Mouse (Mus musculus): ENCODE results near the gene Gzmm. TPM values are rescaled to one million over a fixed set of nuclear protein-coding genes. Genes with fewer than 3 reads are reported as not detected.
A peak's percentile ranks its signal among the peaks of the same experiment; 100 is the strongest.

Gene Gzmm
- total RNA-seq, 2 experiments from 2014 or later, result 1.8 to 2.0 TPM

GRCm38 (mm10) chr10:79675346-79676035 is 13.3 kb upstream of the Gzmm start:
- intact Hi-C loops (cut with DNase I), result no loop called here
- no peak for DNase-seq (ENCODE audit: low spot score in 2 of 2)

DNA sequence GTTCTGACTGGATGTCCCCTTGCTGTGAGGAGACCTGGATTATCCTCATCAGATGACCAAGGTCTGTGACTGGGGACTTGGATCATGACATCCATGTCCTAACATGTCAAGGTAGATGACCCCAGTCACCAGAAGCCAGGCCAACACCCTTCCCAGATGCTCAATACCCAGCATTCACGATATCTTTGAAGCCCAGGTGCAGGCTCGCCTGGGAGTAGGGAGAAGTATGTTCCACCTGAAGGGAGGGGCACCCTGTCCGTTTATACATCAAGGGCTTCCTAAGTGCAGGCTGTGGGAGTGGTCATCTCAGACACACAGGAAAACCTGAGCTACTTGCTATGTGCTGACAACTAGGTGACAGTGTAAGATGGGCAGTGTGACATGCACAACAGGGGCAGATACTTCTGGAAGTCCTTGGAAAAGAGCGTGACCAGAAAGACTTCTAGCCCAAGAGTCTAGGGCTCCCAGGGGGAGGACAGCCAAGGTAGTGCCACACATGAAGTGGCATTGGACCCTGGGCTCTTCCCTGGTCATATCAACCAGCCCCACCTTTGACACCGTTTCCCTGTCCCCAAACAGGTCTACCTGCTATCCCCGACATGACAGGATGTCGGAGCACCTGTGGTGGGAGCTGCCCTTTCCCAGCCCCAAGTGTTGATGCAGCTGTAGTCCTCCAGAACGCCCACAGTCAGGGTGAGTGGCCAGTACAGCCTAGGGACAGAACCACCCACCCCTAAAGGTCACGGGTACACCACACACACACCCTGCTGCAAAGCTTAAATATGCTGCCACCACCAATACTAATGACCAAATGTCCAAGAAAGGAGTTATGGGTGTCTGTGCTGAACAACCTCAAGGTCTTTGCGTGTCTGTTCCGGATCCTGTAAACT is 8.0 kb upstream of the Gzmm start:
- DNase-seq (ENCODE audit: low spot score in 2 of 2), result no peak
- intact Hi-C loops (cut with DNase I), result loop anchor here (1.0 kb wide), 1 partner anchor 12 kb away; the partner anchor contains the start of gene Tpgs1

DNA sequence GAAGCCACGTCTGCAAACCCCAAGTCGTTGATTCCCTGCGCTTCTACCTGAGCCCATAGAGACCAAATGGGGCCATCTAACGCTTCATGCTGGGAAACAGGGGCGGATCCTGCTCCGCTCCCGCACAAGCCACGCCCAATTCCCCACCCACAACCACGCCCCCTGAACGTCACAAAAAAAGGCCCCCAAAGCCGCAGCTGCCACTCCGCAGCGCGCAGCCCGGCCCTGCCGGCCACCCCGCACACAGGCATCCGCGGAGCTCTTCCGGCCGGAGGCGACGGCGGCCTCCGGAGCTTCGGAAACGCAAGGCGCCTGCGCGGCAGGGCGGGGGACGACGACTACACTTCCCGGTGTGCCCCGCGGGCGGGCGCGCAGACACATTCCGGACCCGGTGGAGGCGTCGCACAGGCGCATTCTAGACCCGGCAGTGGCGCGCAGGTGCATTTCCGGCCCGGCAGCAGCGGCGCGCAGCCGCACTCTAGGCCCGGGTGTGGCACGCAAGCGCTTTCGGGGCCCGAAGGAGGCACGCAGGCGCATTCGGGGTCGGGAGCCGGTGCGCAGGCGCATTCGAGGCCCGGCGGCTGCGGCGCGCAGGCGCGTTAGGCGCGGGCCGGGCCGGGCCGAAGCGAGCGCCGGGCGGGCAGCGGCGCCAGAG is 7.1 kb upstream of the Gzmm start, which contains the start of gene Cdc34:
TSS of gene Cdc34 (plus strand) at position 605 of the 655 bp plus-strand sequence.
- intact Hi-C loops (cut with DNase I), result loop anchor here (1.0 kb wide), 1 partner anchor 12 kb away; the partner anchor contains the start of gene Tpgs1
- peak; percentile 100 for DNase-seq (ENCODE audit: low spot score in 2 of 2)

- DNase-seq (ENCODE audit: low spot score in 2 of 2), result no peak
- intact Hi-C loops (cut with DNase I), result no loop called here
Measured at GRCm38 (mm10) chr10:79682551-79682915, 6.3 kb upstream of the Gzmm start.

GRCm38 (mm10) chr10:79682916-79683582 is 5.8 kb upstream of the Gzmm start:
- no peak for DNase-seq (ENCODE audit: low spot score in 2 of 2)
- intact Hi-C loops (cut with DNase I), result no loop called here

DNA sequence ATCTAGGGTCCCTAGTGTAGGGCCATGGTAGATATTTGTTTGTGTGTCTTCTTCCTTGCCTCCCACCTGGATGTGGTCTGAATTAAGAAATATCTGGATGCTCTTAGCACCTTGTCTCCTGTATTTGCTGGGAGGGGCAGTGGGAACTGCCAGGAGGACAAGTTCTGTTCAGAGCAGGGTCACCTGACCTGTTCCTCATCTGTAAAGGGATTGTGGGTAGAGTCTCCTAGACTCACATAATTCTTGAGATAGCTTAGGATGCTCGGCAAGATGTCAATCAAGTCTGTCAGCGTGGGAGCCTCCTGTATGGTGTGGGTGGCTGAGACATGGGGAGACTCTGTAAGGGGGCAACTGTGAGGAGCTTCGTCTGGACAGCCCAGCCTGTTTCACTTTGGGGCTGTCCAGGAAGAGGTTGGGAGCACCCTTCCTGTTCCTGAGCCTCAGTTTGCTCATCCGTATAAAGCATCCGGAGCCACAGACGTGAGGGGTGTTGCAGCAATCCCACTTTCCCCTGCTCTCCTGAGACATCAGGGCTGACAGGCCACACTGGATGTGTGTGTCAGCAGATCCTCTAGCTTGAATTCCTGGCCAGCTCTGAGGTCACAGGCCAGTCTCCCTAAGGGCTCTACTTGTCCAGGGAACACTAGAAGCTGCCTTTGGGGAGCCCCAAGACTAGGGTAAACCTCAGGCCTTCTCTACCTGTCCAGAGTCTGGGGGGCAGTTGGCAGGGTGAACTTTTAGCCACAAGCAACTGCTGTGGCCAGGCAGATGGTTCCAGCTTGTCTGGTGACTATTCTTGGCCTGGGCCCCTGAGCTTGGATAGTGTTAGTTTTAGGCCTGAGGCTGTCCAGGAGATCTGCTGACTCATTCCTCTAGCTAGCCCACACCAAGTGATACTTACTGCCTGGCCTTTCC is 4.8 kb upstream of the Gzmm start:
- DNase-seq (ENCODE audit: low spot score in 2 of 2), result no peak
- intact Hi-C loops (cut with DNase I), result no loop called here

GRCm38 (mm10) chr10:79684770-79685600 is 3.8 kb upstream of the Gzmm start:
- intact Hi-C loops (cut with DNase I), result no loop called here
- DNase-seq (ENCODE audit: low spot score in 2 of 2), result no peak

GRCm38 (mm10) chr10:79686219-79686618 is 2.6 kb upstream of the Gzmm start:
- no peak for DNase-seq (ENCODE audit: low spot score in 2 of 2)
- intact Hi-C loops (cut with DNase I), result no loop called here

DNA sequence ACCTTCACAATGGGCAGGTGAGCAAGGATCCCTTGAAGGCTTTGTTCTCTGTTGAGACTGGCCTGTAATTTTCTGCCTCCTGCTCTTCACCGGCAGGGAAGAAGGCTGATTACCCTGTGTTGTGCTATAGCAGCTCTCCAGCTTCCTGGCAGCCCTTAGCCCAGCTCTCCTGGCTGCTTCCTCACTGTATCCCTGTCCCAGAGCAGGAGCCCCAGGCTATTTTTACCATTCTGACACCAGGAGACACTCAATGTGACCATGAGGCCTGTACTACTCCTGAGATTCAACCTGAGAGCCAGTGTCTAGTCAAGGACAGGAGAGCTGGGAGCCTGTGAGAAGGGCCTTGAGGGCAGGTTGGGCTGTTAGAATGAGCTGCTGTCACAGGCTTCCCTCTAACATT is 2.1 kb upstream of the Gzmm start:
- no peak for DNase-seq (ENCODE audit: low spot score in 2 of 2)
- intact Hi-C loops (cut with DNase I), result no loop called here

GRCm38 (mm10) chr10:79687513-79687912 is 1.3 kb upstream of the Gzmm start:
- DNase-seq (ENCODE audit: low spot score in 2 of 2), result no peak
- intact Hi-C loops (cut with DNase I), result no loop called here

DNA sequence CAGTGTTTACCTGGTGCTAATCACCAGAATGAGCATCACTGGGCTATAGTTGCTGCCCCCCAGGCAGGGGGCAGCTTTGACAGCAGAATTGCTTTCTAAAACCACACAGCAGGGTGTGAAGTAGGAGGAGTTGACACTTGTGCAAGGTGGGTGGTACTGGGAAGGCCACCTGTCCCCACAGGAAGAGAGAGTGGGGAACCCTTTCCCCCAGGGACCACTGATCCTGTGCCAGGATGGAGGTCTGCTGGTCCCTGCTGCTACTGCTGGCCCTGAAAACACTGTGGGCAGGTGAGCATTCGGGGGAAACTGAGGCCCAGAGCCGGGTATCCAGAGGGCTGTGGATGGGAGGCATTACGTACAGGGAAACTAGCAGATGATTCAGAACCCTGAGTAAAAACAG is 358 bp downstream of the Gzmm start:
- DNase-seq (ENCODE audit: low spot score in 2 of 2), result no peak
- intact Hi-C loops (cut with DNase I), result no loop called here

- intact Hi-C loops (cut with DNase I), result no loop called here
Measured at GRCm38 (mm10) chr10:79691986-79692548, 3.2 kb downstream of the Gzmm start.

DNA sequence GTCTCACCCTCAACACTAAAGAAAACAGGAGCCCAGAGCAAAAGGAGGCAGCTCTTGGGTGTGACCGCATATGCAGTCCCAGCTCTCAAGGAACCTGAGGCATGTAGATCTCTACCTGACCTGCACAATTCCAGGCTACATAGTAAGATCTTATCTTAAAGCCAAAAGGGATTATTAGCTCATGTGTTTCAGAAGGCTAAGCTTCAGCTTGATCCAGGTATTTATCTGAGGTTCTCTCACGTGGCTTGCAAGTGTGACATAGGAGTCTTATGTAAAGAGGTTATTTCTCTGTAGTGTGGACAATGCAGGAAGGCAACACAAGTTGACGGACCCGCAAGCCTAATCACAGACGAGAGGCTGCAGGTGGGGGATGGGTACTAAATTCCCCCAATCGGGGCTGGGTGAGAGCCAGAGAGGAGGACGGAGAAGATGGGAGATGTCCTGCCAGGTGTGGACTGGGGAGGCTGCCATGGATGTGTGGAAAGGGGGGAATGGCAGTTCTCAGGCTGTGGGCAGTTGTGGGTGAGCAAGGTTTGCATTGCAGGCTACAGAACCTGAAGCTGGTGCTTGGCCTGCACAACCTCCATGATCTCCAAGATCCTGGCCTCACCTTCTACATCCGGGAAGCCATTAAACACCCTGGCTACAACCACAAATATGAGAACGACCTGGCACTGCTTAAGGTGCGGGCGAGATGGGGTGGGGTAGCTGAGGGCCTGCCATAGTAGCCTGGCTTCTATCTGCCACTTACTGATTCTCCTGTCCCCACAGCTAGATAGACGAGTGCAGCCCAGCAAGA is 5.0 kb downstream of the Gzmm start:
- intact Hi-C loops (cut with DNase I), result no loop called here
- no peak for DNase-seq (ENCODE audit: low spot score in 2 of 2)

More at GRCm38 (mm10) chr10:79691986-79692548, 3.2 kb downstream of the Gzmm start:
- no peak for DNase-seq (ENCODE audit: low spot score in 2 of 2)

GRCm38 (mm10) chr10:79694379-79694655 is 5.5 kb downstream of the Gzmm start:
- intact Hi-C loops (cut with DNase I), result no loop called here
- DNase-seq (ENCODE audit: low spot score in 2 of 2), result no peak

GRCm38 (mm10) chr10:79695231-79696128 is 6.7 kb downstream of the Gzmm start:
- intact Hi-C loops (cut with DNase I), result no loop called here
- DNase-seq (ENCODE audit: low spot score in 2 of 2), result peak in 1 of 2 experiments; percentile 54

DNA sequence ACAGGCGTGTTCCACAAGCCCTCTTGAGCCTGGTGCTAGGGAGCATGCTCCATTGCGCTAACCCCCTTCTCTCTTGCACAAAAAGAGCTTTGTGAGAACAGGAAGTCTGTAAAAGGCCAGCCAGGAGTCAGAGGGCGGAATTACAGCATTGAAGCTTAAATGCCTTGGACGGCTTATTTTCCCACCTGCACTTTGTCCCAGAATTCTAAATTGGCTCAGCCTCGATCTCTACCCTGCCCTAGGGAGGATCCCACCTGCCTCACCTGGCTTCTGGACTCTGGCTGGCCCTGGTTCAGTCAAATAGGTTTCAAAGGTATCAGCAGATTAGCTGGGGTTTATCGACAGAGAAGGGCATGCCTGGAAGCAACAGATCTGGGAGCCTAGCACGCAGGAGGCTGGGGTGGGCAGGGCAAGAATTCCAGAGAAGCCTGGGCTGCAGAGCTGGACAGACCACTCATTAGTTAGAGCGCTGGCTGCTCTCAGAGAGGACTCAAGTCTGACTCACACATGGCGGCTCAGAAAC is 7.4 kb downstream of the Gzmm start:
- intact Hi-C loops (cut with DNase I), result no loop called here
- no peak for DNase-seq (ENCODE audit: low spot score in 2 of 2)
